Mouse (Mus musculus): ENCODE results near the gene 4930544D05Rik. TPM values are rescaled to one million over a fixed set of nuclear protein-coding genes. Genes with fewer than 3 reads are reported as not detected.

Gene 4930544D05Rik
- polyA plus RNA-seq, 1 experiment = not detected

DNA sequence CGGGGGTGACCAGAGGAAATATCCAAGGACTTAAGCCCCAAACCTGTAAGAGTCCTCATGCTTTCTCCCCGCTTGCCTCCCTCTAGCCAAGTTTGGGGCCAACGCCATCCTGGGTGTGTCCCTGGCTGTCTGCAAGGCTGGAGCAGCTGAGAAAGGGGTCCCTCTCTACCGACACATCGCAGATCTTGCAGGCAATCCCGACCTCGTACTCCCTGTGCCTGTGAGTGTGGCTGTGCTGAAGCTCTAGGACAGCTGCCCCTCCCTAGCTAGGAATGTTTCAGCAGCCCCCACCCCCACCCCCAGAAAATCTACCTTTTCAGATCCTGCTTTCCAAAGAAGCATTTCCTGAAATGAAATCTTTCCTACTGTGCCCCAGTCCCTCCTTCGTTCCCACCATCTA, 43.3 kb downstream of the 4930544D05Rik start:
- Histone ChIP-seq H3K4me1 (ENCODE audit: control insufficient read depth, insufficient read depth, low read length) (peaks cover 6% of the 10 kb centered on the region), H3K27ac (ENCODE audit: insufficient read depth, low read length) (no peak overlapping the region), H3K4me3 (replicated peaks; ENCODE audit: insufficient read depth, low read depth, low read length) (no peak overlapping the region), H3K27me3 (ENCODE audit: control insufficient read depth, insufficient read depth, low read length) (no peaks in the 10 kb centered on the region)
- 76% methylated on average over 8 of the region's 8 CpGs for WGBS
- no peak for DNase-seq
- TF ChIP-seq POLR2A (IDR thresholded peaks at IDR 0.05; ENCODE audit: borderline replicate concordance, insufficient read depth, low read length) (no peak), CTCF (IDR thresholded peaks at IDR 0.05; ENCODE audit: borderline replicate concordance, insufficient read depth, low read depth, low read length) (no peak)

DNA sequence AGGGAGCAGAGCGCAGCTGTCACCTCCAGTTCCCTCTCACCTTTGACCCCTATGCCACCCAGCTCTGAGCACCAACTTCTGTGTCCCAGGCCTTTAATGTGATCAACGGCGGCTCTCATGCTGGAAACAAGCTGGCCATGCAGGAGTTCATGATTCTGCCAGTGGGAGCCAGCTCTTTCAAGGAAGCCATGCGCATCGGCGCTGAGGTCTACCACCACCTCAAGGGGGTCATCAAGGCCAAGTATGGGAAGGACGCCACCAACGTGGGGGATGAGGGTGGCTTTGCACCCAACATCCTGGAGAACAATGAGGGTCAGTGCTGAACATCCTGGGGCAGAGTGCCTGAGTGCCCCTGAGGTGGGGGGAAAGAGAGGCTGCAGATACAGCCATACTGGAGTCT, 44.9 kb downstream of the 4930544D05Rik start:
- Histone ChIP-seq H3K27me3 (ENCODE audit: control insufficient read depth, insufficient read depth, low read length) (no peaks in the 10 kb centered on the region), H3K27ac (ENCODE audit: insufficient read depth, low read length) (no peak overlapping the region), H3K4me1 (ENCODE audit: control insufficient read depth, insufficient read depth, low read length) (peaks cover 6% of the 10 kb centered on the region), H3K4me3 (replicated peaks; ENCODE audit: insufficient read depth, low read depth, low read length) (no peak overlapping the region)
- WGBS = 89% methylated on average over 8 of the region's 8 CpGs
- TF ChIP-seq POLR2A (IDR thresholded peaks at IDR 0.05; ENCODE audit: borderline replicate concordance, insufficient read depth, low read length) = no peak
- no peak for TF ChIP-seq CTCF (IDR thresholded peaks at IDR 0.05; ENCODE audit: borderline replicate concordance, insufficient read depth, low read depth, low read length)
- no peak for DNase-seq

- 90% methylated on average over 8 of the region's 8 CpGs for WGBS
- no peaks in the 10 kb centered on the region for H3K27me3 ChIP-seq (ENCODE audit: control insufficient read depth, insufficient read depth, low read length)
- no peak overlapping the region for H3K27ac ChIP-seq (ENCODE audit: insufficient read depth, low read length)
- no peak for DNase-seq
- no peaks in the 10 kb centered on the region; the same call in 1 of the 2 replicates for H3K4me1 ChIP-seq (ENCODE audit: control insufficient read depth, insufficient read depth, low read length)
- H3K4me3 ChIP-seq (replicated peaks; ENCODE audit: insufficient read depth, low read depth, low read length) = no peak overlapping the region
- TF ChIP-seq POLR2A (IDR thresholded peaks at IDR 0.05; ENCODE audit: borderline replicate concordance, insufficient read depth, low read length) = no peak
- no peak for TF ChIP-seq CTCF (IDR thresholded peaks at IDR 0.05; ENCODE audit: borderline replicate concordance, insufficient read depth, low read depth, low read length)
Observed at GRCm38 (mm10) chr11:70663101-70663500, 47.5 kb downstream of the 4930544D05Rik start.

DNA sequence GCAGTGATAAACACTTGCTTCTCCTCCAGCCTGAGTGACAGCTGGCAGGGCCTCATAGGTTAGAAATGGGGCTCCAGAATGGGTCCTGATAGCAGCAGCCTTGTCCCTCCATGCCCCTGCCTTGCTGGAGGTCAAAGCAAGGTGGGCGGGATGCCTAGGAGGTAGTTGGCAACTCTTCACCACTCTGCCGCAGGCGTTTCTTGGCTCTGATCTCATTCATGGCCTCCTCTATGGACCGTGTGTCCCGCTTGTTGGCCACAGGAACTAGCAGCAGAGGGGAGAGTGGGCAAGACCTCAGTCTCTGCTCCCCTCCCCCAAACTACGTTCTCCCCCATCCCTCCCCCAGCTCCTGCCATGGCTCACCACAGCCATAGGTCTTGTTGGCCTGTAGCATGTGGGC, 48.3 kb downstream of the 4930544D05Rik start:
- no peaks in the 10 kb centered on the region; the same call in 1 of the 2 replicates for H3K4me1 ChIP-seq (ENCODE audit: control insufficient read depth, insufficient read depth, low read length)
- no peak for DNase-seq
- WGBS = 46% methylated on average over 6 of the region's 6 CpGs
- no peak overlapping the region for H3K4me3 ChIP-seq (replicated peaks; ENCODE audit: insufficient read depth, low read depth, low read length)
- H3K27me3 ChIP-seq (ENCODE audit: control insufficient read depth, insufficient read depth, low read length) = no peaks in the 10 kb centered on the region
- TF ChIP-seq CTCF (IDR thresholded peaks at IDR 0.05; ENCODE audit: borderline replicate concordance, insufficient read depth, low read depth, low read length) = no peak
- TF ChIP-seq POLR2A (IDR thresholded peaks at IDR 0.05; ENCODE audit: borderline replicate concordance, insufficient read depth, low read length) = no peak
- H3K27ac ChIP-seq (ENCODE audit: insufficient read depth, low read length) = no peak overlapping the region

DNA sequence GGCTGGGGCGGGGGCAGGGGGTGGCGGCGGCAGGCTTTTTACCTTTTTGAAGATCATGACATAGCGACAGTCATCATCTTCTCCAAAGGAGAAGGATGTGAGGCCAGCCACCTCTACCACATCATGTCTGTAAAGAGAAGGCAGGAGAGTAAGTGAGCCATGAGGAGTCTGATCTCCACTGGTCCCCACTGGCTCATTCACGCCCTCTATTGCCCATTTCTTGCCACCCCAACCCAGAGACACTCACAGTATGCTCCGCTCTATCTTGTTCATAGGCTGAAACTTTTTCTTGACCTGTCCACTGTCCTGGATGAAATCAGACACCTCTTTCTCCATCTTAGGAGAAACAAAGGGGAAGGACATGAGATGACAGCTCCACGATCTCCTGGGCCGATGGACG, 49.1 kb downstream of the 4930544D05Rik start:
- WGBS = 93% methylated on average over 9 of the region's 9 CpGs
- Histone ChIP-seq H3K27me3 (ENCODE audit: control insufficient read depth, insufficient read depth, low read length) (no peaks in the 10 kb centered on the region), H3K27ac (ENCODE audit: insufficient read depth, low read length) (no peak overlapping the region), H3K4me1 (ENCODE audit: control insufficient read depth, insufficient read depth, low read length) (no peaks in the 10 kb centered on the region; the same call in 1 of the 2 replicates), H3K4me3 (replicated peaks; ENCODE audit: insufficient read depth, low read depth, low read length) (no peak overlapping the region)
- TF ChIP-seq POLR2A (IDR thresholded peaks at IDR 0.05; ENCODE audit: borderline replicate concordance, insufficient read depth, low read length) = no peak
- TF ChIP-seq CTCF (IDR thresholded peaks at IDR 0.05; ENCODE audit: borderline replicate concordance, insufficient read depth, low read depth, low read length) = no peak
- no peak for DNase-seq

Other genes with a start within 250 kb of the 4930544D05Rik start
- gene Pelp1, start 205.8 kb upstream of the 4930544D05Rik start, polyA plus RNA-seq (2012; rRNA removed) = 18.3 and 20.1 TPM in 2 replicates
- gene Arrb2, start 183.2 kb upstream of the 4930544D05Rik start, polyA plus RNA-seq (2012; rRNA removed) = 70.5 and 79.7 TPM in 2 replicates
- gene Med11, start 163.9 kb upstream of the 4930544D05Rik start, polyA plus RNA-seq (2012; rRNA removed) = 20.4 and 20.5 TPM in 2 replicates
- 0.21 and 0.25 TPM in 2 replicates for gene Zmynd15, start 156.4 kb upstream of the 4930544D05Rik start, polyA plus RNA-seq (2012; rRNA removed)
- gene Cxcl16, start 155.9 kb upstream of the 4930544D05Rik start, polyA plus RNA-seq (2012; rRNA removed) = 1.8 and 2.6 TPM in 2 replicates
- 0.54 TPM in 2 replicates for gene Tm4sf5, start 110.6 kb upstream of the 4930544D05Rik start, polyA plus RNA-seq (2012; rRNA removed)
- 0.30 TPM in 1 of 2 replicates, not detected in the other for gene Vmo1, start 101.2 kb upstream of the 4930544D05Rik start, polyA plus RNA-seq (2012; rRNA removed)
- 0.11 TPM in 1 of 2 replicates, not detected in the other for gene Gltpd2, start 96.7 kb upstream of the 4930544D05Rik start, polyA plus RNA-seq (2012; rRNA removed)
- 319 TPM in 2 replicates for gene Psmb6, start 90.5 kb upstream of the 4930544D05Rik start, polyA plus RNA-seq (2012; rRNA removed)
- not detected in 2 replicates for gene Gm40193, start 82.9 kb upstream of the 4930544D05Rik start, polyA plus RNA-seq (2012; rRNA removed)
- gene Pld2, start 75.8 kb upstream of the 4930544D05Rik start, polyA plus RNA-seq (2012; rRNA removed) = 19.2 and 21.3 TPM in 2 replicates
- gene Mink1, start 53.0 kb upstream of the 4930544D05Rik start, polyA plus RNA-seq (2012; rRNA removed) = 222 and 224 TPM in 2 replicates
- gene Chrne, start 3.4 kb downstream of the 4930544D05Rik start, polyA plus RNA-seq (2012; rRNA removed) = 0.10 and 0.25 TPM in 2 replicates
- gene Gp1ba, start 23.3 kb downstream of the 4930544D05Rik start, polyA plus RNA-seq (2012; rRNA removed) = not detected in 2 replicates
- gene Rnf167, start 31.4 kb downstream of the 4930544D05Rik start, polyA plus RNA-seq (2012; rRNA removed) = 143 and 152 TPM in 2 replicates
- 184 and 191 TPM in 2 replicates for gene Slc25a11, start 31.6 kb downstream of the 4930544D05Rik start, polyA plus RNA-seq (2012; rRNA removed)
- gene Pfn1, start 38.8 kb downstream of the 4930544D05Rik start, polyA plus RNA-seq (2012; rRNA removed) = 289 and 305 TPM in 2 replicates
- 35.0 and 35.9 TPM in 2 replicates for gene Eno3, start 41.4 kb downstream of the 4930544D05Rik start, polyA plus RNA-seq (2012; rRNA removed)
- 84.3 and 93.2 TPM in 2 replicates for gene Spag7, start 53.6 kb downstream of the 4930544D05Rik start, polyA plus RNA-seq (2012; rRNA removed)
- 108 TPM in 2 replicates for gene Camta2, start 72.3 kb downstream of the 4930544D05Rik start, polyA plus RNA-seq (2012; rRNA removed)
- gene Inca1, start 84.3 kb downstream of the 4930544D05Rik start, polyA plus RNA-seq (2012; rRNA removed) = 4.0 and 4.6 TPM in 2 replicates
- 55.9 and 65.6 TPM in 2 replicates for gene Kif1c, start 84.7 kb downstream of the 4930544D05Rik start, polyA plus RNA-seq (2012; rRNA removed)
- 10.4 and 11.1 TPM in 2 replicates for gene Zfp3, start 148.4 kb downstream of the 4930544D05Rik start, polyA plus RNA-seq (2012; rRNA removed)
- gene Scimp, start 196.7 kb downstream of the 4930544D05Rik start, polyA plus RNA-seq (2012; rRNA removed) = 0.10 TPM in 1 of 2 replicates, not detected in the other
- 35.4 and 35.9 TPM in 2 replicates for gene Rabep1, start 228.9 kb downstream of the 4930544D05Rik start, polyA plus RNA-seq (2012; rRNA removed)